Mouse (Mus musculus) forebrain, embryonic 13.5 days (tissue): Measurements from ENCODE around the gene Haus6. TPM values are rescaled to one million over a fixed set of nuclear protein-coding genes. Genes with fewer than 3 reads are reported as not detected.

ENCODE experiments used
- ATAC-seq: fragments of 200-750 bp; cut with Nextera tagmentation; 2 replicates; pipeline ENCODE4 v1.8.0; 2017
- H3K27ac ChIP-seq: fragments of 300-500 bp; sonication (generic); 2 replicates; pipeline ENCODE4 v1.5.1; 2015; ENCODE audit warnings: inconsistent platforms, mild to moderate bottlenecking, moderate library complexity
- H3K27me3 ChIP-seq: fragments of 300-500 bp; sonication (generic); 2 replicates; pipeline ENCODE4 v1.6.1; 2015; ENCODE audit warnings: mild to moderate bottlenecking, inconsistent platforms
- H3K36me3 ChIP-seq: fragments of 300-500 bp; sonication (generic); 2 replicates; pipeline ENCODE4 v1.6.1; 2015; ENCODE audit warnings: mild to moderate bottlenecking, inconsistent platforms; ENCODE audit not compliant: poor library complexity, severe bottlenecking
- H3K4me1 ChIP-seq: fragments of 300-500 bp; sonication (generic); 2 replicates; pipeline ENCODE4 v1.6.1; 2015; ENCODE audit warnings: inconsistent platforms
- H3K4me2 ChIP-seq: fragments of 300-500 bp; sonication (generic); 2 replicates; pipeline ENCODE4 v1.6.1; 2015; ENCODE audit warnings: inconsistent platforms, mild to moderate bottlenecking, moderate library complexity
- H3K4me3 ChIP-seq: fragments of 300-500 bp; sonication (generic); 2 replicates; pipeline ENCODE4 v1.5.1; 2015; ENCODE audit warnings: mild to moderate bottlenecking, inconsistent platforms
- H3K9ac ChIP-seq: fragments of 300-500 bp; sonication (generic); 2 replicates; pipeline ENCODE4 v1.6.1; 2015; ENCODE audit warnings: mild to moderate bottlenecking, inconsistent platforms
- H3K9me3 ChIP-seq: fragments of 300-500 bp; sonication (generic); replicated peaks from 2 replicates; pipeline ENCODE4 v1.6.1; 2016; ENCODE audit warnings: inconsistent platforms
- WGBS: fragments of 180-500 bp; shearing (Covaris S2); methylation state at CpG from one replicate; pipeline ENCODE4 v1.1.7; 2015; 5-methylcytosine and 5-hydroxymethylcytosine counted together
- polyA plus RNA-seq: library from polyadenylated mRNA; unstranded; fragments of >200 nt; fragmentation: Nextera tagmentation; extraction: Ambion mirVana; gene quantifications from 2 replicates; pipeline ENCODE4 v1.2.1, GENCODE M21; 2015

Gene Haus6
- polyA plus RNA-seq, 1 experiment from 2014 or later: 19.6 TPM

- no peaks in the 10 kb centered on the region for H3K27me3 ChIP-seq
- ATAC-seq: no peak
- no peak overlapping the region for H3K9ac ChIP-seq
- WGBS: 76% methylated on average over 3 of the region's 3 CpGs
- no peaks in the 10 kb centered on the region for H3K9me3 ChIP-seq
- no peaks in the 10 kb centered on the region for H3K4me1 ChIP-seq
- H3K4me3 ChIP-seq: no peak overlapping the region
- no peak overlapping the region for H3K4me2 ChIP-seq
- no peaks in the 10 kb centered on the region for H3K36me3 ChIP-seq
- H3K27ac ChIP-seq: no peak overlapping the region
Measured at GRCm38 (mm10) chr4:86622116-86622515, 10.3 kb upstream of the Haus6 start.

DNA sequence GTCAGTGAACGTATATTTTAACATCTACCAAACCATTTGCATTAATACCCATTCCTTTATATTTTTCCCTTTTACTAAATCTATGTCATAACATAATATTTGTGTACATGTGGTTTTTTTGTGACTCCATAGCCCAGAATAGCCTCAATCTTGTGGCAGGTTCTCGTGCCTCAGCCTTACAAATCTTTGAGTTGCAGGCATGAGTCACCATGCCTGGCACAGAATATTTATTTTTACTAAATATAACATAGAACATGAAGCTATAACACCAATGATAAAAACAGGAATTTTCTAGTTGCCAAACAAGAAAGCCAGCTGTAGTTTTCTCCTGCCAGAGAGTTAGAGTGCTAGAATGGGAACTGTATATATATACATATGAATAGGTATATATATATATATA, 8.7 kb upstream of the Haus6 start:
- H3K27ac ChIP-seq: no peak overlapping the region
- H3K4me1 ChIP-seq: no peaks in the 10 kb centered on the region
- 77% methylated on average over 2 of the region's 2 CpGs for WGBS
- H3K9ac ChIP-seq: no peak overlapping the region
- no peak overlapping the region for H3K4me2 ChIP-seq
- H3K9me3 ChIP-seq: no peaks in the 10 kb centered on the region
- no peak overlapping the region for H3K4me3 ChIP-seq
- H3K36me3 ChIP-seq: no peaks in the 10 kb centered on the region
- no peak for ATAC-seq
- H3K27me3 ChIP-seq: no peaks in the 10 kb centered on the region

- H3K27me3 ChIP-seq: no peaks in the 10 kb centered on the region
- H3K4me3 ChIP-seq: peak overlapping the region; percentile 85
- no peak for ATAC-seq
- H3K9ac ChIP-seq: peak overlapping the region; percentile 58
- no peaks in the 10 kb centered on the region for H3K9me3 ChIP-seq
- H3K27ac ChIP-seq: no peak overlapping the region; the same call in 1 of the 2 replicates
- 26% methylated on average over 8 of the region's 8 CpGs for WGBS
- peaks cover 24% of the 10 kb centered on the region for H3K4me1 ChIP-seq
- H3K36me3 ChIP-seq: no peaks in the 10 kb centered on the region
- H3K4me2 ChIP-seq: peak overlapping the region; percentile 91
Measured at GRCm38 (mm10) chr4:86612289-86612620, 400 bp upstream of the Haus6 start.

DNA sequence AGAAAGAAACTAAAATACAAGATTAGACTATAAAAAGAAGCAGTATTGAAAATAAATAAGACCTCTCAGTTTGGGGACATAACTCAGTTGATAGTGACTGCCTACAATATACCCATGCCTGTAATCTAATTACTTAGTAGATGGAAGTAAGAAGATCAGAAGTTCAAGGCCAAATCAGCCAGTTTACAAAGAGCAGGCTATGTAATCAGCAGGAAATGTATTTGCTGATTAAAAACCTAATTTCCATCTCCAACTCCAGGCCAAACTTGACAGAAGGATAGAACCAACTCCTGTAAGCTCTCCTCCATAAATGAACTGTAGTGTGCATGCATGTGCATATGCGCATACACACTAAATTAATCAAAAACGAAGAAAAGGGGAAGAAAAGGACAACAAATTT, 20.6 kb downstream of the Haus6 start:
- H3K4me2 ChIP-seq: no peak overlapping the region
- no peak overlapping the region for H3K9ac ChIP-seq
- H3K4me3 ChIP-seq: no peak overlapping the region
- H3K4me1 ChIP-seq: no peaks in the 10 kb centered on the region
- no peak for ATAC-seq
- peaks cover 45% of the 10 kb centered on the region for H3K36me3 ChIP-seq
- no peaks in the 10 kb centered on the region for H3K9me3 ChIP-seq
- H3K27me3 ChIP-seq: no peaks in the 10 kb centered on the region
- WGBS: 87% methylated on average over 2 of the region's 2 CpGs
- H3K27ac ChIP-seq: no peak overlapping the region

DNA sequence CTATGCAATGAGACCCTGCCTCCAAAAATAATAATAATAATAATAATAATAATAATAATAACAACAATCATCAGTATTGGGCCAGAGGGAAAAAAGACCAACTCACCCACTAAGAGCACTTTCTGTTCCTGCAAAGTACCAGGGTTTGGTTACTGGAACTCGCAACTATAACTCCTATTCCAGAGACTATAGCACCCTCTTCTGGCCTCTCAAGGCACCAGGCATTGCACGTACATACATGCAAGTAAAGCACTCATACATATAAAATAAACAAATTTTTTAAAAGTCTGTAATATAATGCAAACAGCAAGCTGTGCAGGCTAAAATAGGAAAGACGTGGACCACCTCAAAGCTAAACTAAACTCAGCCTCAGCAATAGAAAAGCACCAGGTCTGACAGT, 23.6 kb downstream of the Haus6 start:
- H3K9me3 ChIP-seq: no peaks in the 10 kb centered on the region
- no peak overlapping the region for H3K9ac ChIP-seq
- H3K27ac ChIP-seq: no peak overlapping the region
- peaks cover 58% of the 10 kb centered on the region for H3K36me3 ChIP-seq
- no peak for ATAC-seq
- H3K4me2 ChIP-seq: no peak overlapping the region
- H3K27me3 ChIP-seq: no peaks in the 10 kb centered on the region
- H3K4me1 ChIP-seq: no peaks in the 10 kb centered on the region
- WGBS: 92% methylated on average over 3 of the region's 3 CpGs
- H3K4me3 ChIP-seq: no peak overlapping the region

GRCm38 (mm10) chr4:86580591-86580990, 31.3 kb downstream of the Haus6 start:
- peaks cover 46% of the 10 kb centered on the region for H3K36me3 ChIP-seq
- peaks cover 24% of the 10 kb centered on the region for H3K4me1 ChIP-seq
- H3K27me3 ChIP-seq: no peaks in the 10 kb centered on the region
- H3K9ac ChIP-seq: no peak overlapping the region
- H3K4me3 ChIP-seq: no peak overlapping the region
- no peak overlapping the region for H3K27ac ChIP-seq
- WGBS: 83% methylated on average over 3 of the region's 3 CpGs
- H3K9me3 ChIP-seq: no peaks in the 10 kb centered on the region
- ATAC-seq: no peak
- H3K4me2 ChIP-seq: no peak overlapping the region

DNA sequence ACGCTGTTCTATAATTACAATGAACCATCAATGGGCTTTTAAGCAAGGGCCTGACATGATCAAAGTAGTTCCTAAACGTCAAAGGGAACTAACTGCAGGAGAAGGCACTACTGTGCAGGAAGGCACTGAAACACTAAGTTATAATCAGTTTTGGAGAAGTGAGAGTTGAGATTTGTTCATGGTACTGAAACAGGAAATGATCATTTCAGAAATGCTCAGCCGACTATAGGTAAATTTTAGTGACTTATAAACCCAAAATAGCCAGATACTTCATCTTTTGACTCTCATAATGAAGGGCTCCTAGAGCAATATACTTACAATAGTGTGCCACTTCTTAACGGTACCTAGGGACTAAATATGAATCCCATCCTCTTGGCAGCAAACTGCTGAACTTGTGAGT, 31.8 kb downstream of the Haus6 start:
- WGBS: 44% methylated on average over 4 of the region's 4 CpGs
- H3K4me1 ChIP-seq: peaks cover 24% of the 10 kb centered on the region
- no peak overlapping the region for H3K4me2 ChIP-seq

DNA sequence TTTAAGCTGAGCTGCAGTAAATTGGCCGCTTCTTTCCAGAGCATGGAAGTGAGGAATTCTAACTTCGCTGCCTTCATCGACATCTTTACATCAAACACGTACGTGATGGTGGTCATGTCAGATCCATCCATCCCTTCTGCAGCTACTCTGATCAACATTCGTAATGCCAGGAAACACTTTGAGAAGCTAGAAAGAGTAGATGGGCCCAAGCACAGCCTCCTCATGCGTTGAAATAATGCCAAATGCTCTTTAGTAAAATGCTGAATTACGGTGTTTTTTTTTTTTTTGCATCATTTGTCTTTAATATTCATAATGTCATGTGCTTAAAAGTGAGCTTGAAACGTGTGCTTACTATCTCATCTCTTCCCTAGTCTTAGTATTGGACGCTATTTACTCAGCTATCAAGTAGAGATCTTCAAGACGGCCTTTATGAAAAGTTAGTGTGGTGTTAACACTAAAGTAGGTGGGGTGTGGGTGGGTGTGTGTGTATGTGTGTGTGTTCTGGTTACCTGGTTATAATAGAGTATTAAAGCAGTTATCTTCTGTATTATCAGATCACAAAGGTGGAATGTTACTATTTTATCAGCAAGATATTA, 35.1 kb downstream of the Haus6 start:
- Histone ChIP-seq H3K27me3 (no peaks in the 10 kb centered on the region), H3K36me3 (peaks cover 14% of the 10 kb centered on the region), H3K4me2 (peak overlapping the region; percentile 89), H3K27ac (peak overlapping the region; percentile 96; the same call in 1 of the 2 replicates), H3K9me3 (no peaks in the 10 kb centered on the region), H3K9ac (peak overlapping the region; percentile 94), H3K4me1 (peaks cover 24% of the 10 kb centered on the region), H3K4me3 (peak overlapping the region; percentile 75)
- WGBS: 7% methylated on average over 11 of the region's 11 CpGs
- ATAC-seq: no peak

More for the DNA sequence above, 31.8 kb downstream of the Haus6 start:
- no peak for ATAC-seq
- Histone ChIP-seq H3K27me3 (no peaks in the 10 kb centered on the region), H3K9ac (no peak overlapping the region), H3K36me3 (peaks cover 41% of the 10 kb centered on the region), H3K4me3 (no peak overlapping the region), H3K27ac (no peak overlapping the region), H3K9me3 (no peaks in the 10 kb centered on the region)

DNA sequence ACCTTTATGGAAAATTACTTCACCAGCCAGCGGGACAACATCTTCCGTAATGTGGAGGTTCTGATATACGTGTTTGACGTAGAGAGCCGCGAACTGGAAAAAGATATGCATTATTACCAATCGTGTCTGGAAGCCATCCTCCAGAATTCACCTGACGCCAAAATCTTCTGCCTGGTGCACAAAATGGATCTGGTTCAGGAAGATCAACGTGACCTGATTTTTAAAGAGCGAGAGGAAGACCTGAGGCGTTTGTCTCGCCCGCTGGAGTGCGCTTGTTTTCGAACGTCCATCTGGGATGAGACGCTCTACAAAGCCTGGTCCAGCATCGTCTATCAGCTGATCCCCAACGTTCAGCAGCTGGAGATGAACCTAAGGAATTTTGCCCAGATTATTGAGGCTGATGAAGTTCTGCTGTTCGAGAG, 35.7 kb downstream of the Haus6 start:
- no peaks in the 10 kb centered on the region for H3K9me3 ChIP-seq
- ATAC-seq: no peak
- WGBS: under 1% methylated on average over 20 of the region's 20 CpGs
- peaks cover 24% of the 10 kb centered on the region for H3K4me1 ChIP-seq
- peak overlapping the region; percentile 96 for H3K27ac ChIP-seq
- H3K4me3 ChIP-seq: peak overlapping the region; percentile 75
- H3K4me2 ChIP-seq: peak overlapping the region; percentile 89
- peaks cover 14% of the 10 kb centered on the region for H3K36me3 ChIP-seq
- H3K9ac ChIP-seq: peak overlapping the region; percentile 94
- H3K27me3 ChIP-seq: no peaks in the 10 kb centered on the region

DNA sequence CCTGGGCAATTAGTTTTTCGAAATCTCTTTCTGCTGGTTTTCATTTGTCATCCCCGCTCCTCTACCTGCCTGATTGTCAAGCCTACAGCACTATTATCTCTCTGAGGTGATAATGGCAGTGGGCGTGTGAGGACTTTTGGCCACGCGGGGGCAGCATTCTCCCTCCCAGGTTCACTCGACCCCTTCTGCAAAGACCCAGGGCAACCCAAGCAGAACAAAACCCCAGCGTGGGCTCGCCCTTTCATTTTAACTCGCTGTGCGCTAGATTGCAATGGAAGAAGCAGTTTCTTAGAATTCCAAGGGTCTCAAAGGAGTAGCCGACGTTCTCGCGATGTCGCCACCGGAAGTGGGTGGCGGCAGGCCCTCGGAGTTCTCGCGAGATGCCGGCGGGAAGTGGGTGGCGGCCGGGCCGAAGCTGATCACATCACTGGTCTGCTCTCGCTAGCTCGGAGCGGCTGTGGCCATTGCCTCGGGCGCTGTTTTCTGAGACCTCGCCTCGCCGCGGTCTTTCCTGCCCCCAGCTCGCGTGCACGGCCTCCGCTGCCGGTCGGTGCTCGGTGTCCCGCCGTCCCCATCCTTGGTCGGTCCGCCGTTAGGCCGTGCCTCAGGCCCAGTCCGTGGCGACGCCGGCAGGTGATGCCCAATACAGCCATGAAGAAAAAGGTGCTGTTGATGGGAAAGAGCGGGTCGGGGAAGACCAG, 36.4 kb downstream of the Haus6 start, which contains the start of gene Rraga:
Gene Rraga, plus strand, starts transcription at position 386 of the 701 bp plus-strand sequence.
- Histone ChIP-seq H3K4me2 (peak within 1 kb of the TSS; percentile 89), H3K27me3 (no peaks in the 10 kb centered on the region), H3K4me3 (peak within 1 kb of the TSS; percentile 75), H3K9ac (peak within 1 kb of the TSS; percentile 94), H3K9me3 (no peaks in the 10 kb centered on the region), H3K27ac (peak within 1 kb of the TSS; percentile 96), H3K4me1 (peaks cover 24% of the 10 kb centered on the region), H3K36me3 (peaks cover 10% of the 10 kb centered on the region)
- ATAC-seq: peak; percentile 97
- under 1% methylated on average over 53 of the region's 53 CpGs for WGBS

DNA sequence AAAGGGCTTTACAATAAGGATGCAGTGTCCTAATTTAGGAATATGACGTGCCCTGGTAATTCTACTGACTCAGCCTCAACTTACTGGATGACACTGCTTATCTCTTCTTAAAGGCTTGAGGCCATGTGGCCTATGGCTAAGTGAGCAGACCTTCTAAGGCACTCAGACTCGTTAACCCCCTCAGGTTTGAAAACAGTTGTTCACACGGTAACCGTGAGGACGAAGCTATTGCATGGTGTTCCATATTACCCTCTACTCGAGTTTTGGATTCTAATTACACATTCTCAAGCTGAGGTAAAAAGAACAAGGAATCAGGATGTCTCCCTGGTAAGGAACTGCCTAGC, 36.9 kb downstream of the Haus6 start:
- H3K4me1 ChIP-seq: peaks cover 24% of the 10 kb centered on the region
- H3K4me3 ChIP-seq: peak overlapping the region; percentile 75
- WGBS: 18% methylated on average over 6 of the region's 6 CpGs
- peak overlapping the region; percentile 89 for H3K4me2 ChIP-seq
- no peaks in the 10 kb centered on the region for H3K9me3 ChIP-seq
- H3K36me3 ChIP-seq: peaks cover 7% of the 10 kb centered on the region; the same call in 1 of the 2 replicates
- peak overlapping the region; percentile 94 for H3K9ac ChIP-seq
- peak; percentile 52 for ATAC-seq
- H3K27ac ChIP-seq: peak overlapping the region; percentile 96
- H3K27me3 ChIP-seq: no peaks in the 10 kb centered on the region

DNA sequence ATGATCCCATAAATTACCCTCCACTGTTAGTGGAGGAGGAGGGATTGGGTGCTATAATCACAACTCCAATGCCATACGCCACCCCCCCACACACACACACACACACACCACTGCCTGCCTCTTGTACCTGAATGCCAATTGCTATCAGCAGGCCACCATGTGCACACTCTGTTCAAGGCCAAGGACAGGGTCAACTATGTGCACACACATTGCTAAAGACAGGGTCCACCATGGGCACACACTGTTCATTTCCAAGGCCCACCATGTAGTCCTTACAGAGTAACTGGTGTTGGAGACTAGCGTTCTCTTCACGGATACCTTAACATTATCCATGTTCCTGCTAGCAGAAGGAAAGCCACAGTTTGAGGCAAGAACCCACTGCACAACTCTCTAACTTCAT, 50.8 kb downstream of the Haus6 start:
- Histone ChIP-seq H3K36me3 (no peaks in the 10 kb centered on the region), H3K9ac (no peak overlapping the region), H3K4me2 (no peak overlapping the region), H3K27me3 (no peaks in the 10 kb centered on the region), H3K9me3 (no peaks in the 10 kb centered on the region), H3K4me1 (no peaks in the 10 kb centered on the region), H3K27ac (no peak overlapping the region), H3K4me3 (no peak overlapping the region)
- WGBS: 93% methylated on average over 3 of the region's 3 CpGs
- ATAC-seq: no peak

DNA sequence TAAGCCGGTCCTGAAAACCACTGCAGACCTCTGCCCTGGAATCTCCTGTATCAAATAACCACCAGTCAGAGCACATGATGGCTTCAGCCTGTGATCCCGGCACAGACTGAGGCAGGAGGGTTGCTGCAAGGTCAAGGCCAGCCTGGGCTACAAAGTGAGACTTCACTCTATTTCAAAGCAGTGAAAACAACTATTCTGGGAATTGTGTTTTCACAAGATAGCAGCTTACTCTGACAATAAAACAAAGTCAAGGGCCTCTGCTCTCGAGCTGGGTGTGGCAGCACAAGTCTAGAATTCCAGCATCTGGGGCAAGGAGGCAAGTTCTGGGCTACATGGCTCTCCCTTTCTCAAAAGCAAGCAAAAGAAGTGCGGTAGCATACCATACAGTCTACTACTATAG, 52.8 kb downstream of the Haus6 start:
- H3K4me1 ChIP-seq: no peaks in the 10 kb centered on the region
- H3K4me2 ChIP-seq: no peak overlapping the region
- no peaks in the 10 kb centered on the region for H3K36me3 ChIP-seq
- 75% methylated on average over 4 of the region's 4 CpGs for WGBS
- H3K9me3 ChIP-seq: no peaks in the 10 kb centered on the region
- no peak overlapping the region for H3K9ac ChIP-seq
- ATAC-seq: no peak
- no peaks in the 10 kb centered on the region for H3K27me3 ChIP-seq
- H3K27ac ChIP-seq: no peak overlapping the region
- no peak overlapping the region for H3K4me3 ChIP-seq
